Mouse (Mus musculus) testis, adult 2 months (tissue): Measurements from ENCODE around the gene Etv5. TPM values are rescaled to one million over a fixed set of nuclear protein-coding genes. Genes with fewer than 3 reads are reported as not detected.
"Not testable (repeated sequence)": the region's sequence is repeated elsewhere in the genome, so short reads cannot be mapped to it uniquely, and the experiment has no call there.

Experiments
- H3K27ac ChIP-seq: fragments of 200-500 bp; 2 replicates; pipeline ENCODE4 v1.5.1; 2012; ENCODE audit warnings: low read depth, low read length; ENCODE audit not compliant: control insufficient read depth, insufficient read depth
- H3K27me3 ChIP-seq: fragments of 200-500 bp; 2 replicates; pipeline ENCODE4 v1.6.1; 2012; ENCODE audit warnings: mild to moderate bottlenecking, low read length, moderate library complexity; ENCODE audit not compliant: control insufficient read depth, insufficient read depth
- H3K36me3 ChIP-seq: fragments of 200-500 bp; 2 replicates; pipeline ENCODE4 v1.6.1; 2012; ENCODE audit warnings: mild to moderate bottlenecking, low read length; ENCODE audit not compliant: control insufficient read depth, insufficient read depth
- H3K4me1 ChIP-seq: fragments of 200-500 bp; 2 replicates; pipeline ENCODE4 v1.6.1; 2012; ENCODE audit warnings: low read length; ENCODE audit not compliant: control insufficient read depth, insufficient read depth
- H3K4me3 ChIP-seq: fragments of 200-500 bp; 2 replicates; pipeline ENCODE4 v1.5.1; 2012; ENCODE audit warnings: low read depth, mild to moderate bottlenecking, low read length, moderate library complexity, mixed read lengths; ENCODE audit not compliant: control insufficient read depth
- CTCF ChIP-seq: fragments of 200-500 bp; IDR thresholded peaks from 2 replicates; pipeline ENCODE4 v1.5.1; 2012; ENCODE audit warnings: low read depth, mild to moderate bottlenecking, inconsistent platforms, low read length, moderate library complexity; ENCODE audit not compliant: control insufficient read depth, insufficient read depth, insufficient replicate concordance
- POLR2A ChIP-seq: fragments of 200-500 bp; IDR thresholded peaks from 2 replicates; pipeline ENCODE4 v1.6.1; 2012; ENCODE audit warnings: low read depth, mild to moderate bottlenecking, inconsistent platforms, low read length, moderate library complexity; ENCODE audit not compliant: control insufficient read depth
- polyA plus RNA-seq: library from polyadenylated mRNA; depleted of rRNA; stranded (reverse); fragments of >200 nt; gene quantifications from 2 replicates; pipeline ENCODE4 v1.2.3, GENCODE M21; 2012

Gene Etv5
- polyA plus RNA-seq, 1 experiment, result 12.6 TPM

- no peak overlapping the region for H3K27ac ChIP-seq
- H3K27me3 ChIP-seq, result no peaks in the 10 kb centered on the region
- H3K4me1 ChIP-seq, result no peaks in the 10 kb centered on the region
- no peak overlapping the region for H3K4me3 ChIP-seq
- no peaks in the 10 kb centered on the region for H3K36me3 ChIP-seq
- no peak for TF ChIP-seq CTCF
- no peak for TF ChIP-seq POLR2A
Observed at GRCm38 (mm10) chr16:22398354-22398753, 41.2 kb downstream of the Etv5 start.

DNA sequence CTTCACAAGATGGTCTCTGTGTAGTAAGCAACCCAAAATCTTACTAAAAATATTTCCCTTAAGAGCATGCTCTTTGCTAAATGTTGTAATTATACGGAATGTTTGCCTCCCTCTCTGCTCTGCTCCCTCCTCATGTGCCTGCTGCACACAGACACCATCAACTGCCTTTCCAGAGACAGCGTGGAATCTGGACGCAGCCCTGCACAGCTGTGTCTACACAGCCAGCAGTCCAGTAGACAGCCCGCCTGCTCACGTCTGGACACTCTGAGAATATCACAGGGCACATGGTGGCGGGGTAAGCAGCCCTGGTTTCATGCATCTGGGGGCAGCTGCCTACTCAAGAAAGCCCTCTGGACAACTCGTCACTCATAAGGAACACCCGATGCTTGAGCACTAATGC, 43.1 kb downstream of the Etv5 start:
- Histone ChIP-seq H3K27me3 (no peaks in the 10 kb centered on the region), H3K27ac (no peak overlapping the region), H3K4me1 (no peaks in the 10 kb centered on the region), H3K4me3 (no peak overlapping the region), H3K36me3 (no peaks in the 10 kb centered on the region)
- no peak for TF ChIP-seq POLR2A
- no peak for TF ChIP-seq CTCF

DNA sequence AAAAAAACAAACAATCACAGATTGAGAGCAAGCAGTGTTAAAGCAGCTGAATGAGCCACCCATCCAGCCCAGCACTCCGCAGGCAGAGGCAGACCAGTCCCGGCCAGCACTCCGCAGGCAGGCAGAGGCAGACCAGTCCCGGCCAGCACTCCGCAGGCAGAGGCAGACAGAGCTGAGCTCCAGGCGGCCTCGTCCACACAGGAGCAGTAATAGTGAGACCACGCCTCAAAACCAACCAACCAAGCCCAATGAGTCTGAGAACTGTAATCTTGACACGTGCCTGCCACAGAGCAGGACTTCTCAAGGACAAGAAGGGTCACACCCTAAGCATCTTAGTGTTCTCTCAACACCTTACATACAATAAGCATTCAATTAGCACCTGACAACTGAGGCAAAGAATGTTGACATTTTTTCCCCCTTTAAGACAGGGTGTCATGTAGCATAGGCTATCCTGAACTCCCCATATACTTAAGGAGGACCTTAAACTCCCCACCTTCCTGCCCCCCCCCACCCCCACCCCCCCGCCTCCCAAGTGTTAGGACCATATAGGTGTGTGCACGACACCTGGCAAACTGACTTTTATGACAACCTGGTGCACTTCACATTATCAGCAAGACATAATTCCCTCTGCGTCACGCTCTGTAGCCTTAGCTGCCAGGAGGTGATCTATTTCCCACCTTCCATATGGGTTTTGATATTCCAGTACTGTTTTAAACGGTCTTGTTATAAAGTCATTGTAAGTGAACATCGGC, 44.2 kb downstream of the Etv5 start:
- H3K27ac ChIP-seq, result no peak overlapping the region
- no peak overlapping the region for H3K4me3 ChIP-seq
- no peaks in the 10 kb centered on the region for H3K36me3 ChIP-seq
- no peaks in the 10 kb centered on the region for H3K4me1 ChIP-seq
- TF ChIP-seq CTCF (no peak), POLR2A (no peak)
- no peaks in the 10 kb centered on the region for H3K27me3 ChIP-seq

DNA sequence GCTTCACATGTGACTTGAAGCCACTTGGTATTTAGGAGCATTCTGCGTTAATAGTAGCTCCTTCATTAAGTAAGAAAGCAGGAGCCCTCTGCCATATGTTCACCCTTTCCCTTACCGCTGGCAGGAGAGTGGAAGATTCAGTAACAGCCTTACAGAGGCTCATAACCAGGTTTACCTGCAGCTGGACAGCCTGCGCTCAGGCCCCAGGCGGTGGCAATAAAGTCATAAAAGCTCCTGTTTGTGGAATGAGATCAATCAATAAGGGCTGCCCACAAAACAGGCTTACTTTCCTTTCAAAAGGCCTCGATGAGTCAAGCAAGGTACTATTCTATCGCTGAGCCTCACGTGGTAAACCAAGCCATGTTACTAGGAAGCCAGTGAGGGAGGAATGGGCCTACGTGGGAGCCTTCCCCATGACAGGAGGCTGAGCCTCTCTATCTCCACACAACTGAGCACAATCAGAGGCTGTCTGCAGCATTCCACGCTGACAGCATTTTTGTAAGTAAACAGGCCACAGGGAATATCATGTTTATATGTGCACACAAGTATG, 49.1 kb downstream of the Etv5 start:
- Histone ChIP-seq H3K4me1 (no peaks in the 10 kb centered on the region), H3K27ac (no peak overlapping the region), H3K36me3 (no peaks in the 10 kb centered on the region), H3K27me3 (no peaks in the 10 kb centered on the region), H3K4me3 (no peak overlapping the region)
- TF ChIP-seq CTCF, result no peak
- no peak for TF ChIP-seq POLR2A

DNA sequence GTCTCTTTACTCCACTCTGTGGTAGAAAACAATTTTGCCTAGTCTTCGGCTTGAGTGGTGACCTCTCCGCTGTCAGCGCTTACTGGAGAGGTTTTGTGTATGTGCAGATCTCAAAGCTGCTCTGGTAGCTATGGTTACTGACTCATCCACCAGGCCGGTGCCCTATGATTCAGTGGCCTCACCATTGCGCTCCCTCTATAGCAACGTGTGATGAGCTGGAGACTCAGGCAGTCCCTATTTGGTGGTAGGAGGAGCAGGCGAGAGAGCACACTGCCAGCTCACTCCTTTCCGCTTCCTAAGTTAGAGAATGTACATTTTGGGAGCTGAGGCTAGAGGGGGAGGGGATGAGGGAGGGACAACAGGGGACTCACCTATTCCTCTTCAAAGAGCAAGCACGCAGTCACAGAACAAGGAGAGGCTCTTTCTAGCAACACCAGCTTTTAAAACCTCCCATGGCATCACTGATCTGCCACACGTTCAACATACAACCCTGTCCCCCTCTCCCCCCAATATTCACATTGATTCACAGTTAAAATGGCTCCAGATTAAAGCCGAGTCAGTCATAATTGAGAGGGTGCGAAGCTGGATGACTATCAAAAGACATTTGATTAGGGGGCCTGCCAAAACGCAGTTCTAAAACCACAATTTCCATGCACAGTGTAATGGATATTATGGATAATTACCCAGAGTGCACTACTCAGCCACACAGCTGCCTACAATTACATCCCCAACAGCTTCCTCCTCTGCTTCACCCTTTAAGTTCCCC, 50.2 kb downstream of the Etv5 start:
- H3K4me3 ChIP-seq, result no peak overlapping the region
- H3K27me3 ChIP-seq, result no peaks in the 10 kb centered on the region
- H3K4me1 ChIP-seq, result no peaks in the 10 kb centered on the region
- TF ChIP-seq POLR2A (no peak), CTCF (no peak)
- H3K36me3 ChIP-seq, result no peaks in the 10 kb centered on the region
- no peak overlapping the region for H3K27ac ChIP-seq

DNA sequence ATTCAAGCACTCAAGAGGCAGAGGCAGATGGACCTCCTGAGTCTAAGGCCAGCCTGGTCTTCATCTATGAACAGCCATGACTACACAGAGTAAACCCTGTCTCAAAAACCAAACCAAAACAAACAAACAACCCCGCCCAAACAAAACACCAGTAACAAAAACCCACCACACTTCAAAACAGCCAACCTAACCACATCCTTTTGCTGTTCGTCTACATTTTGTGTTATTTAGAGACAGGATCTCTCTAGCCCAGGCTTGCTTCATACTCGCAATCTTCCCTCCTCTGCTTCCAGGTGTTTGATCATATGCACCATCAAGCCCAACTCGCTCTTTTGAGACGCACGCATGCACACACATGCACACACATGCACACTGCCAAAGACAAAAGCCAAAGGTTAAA, 51.8 kb downstream of the Etv5 start:
- Histone ChIP-seq H3K27ac (no peak overlapping the region), H3K4me1 (no peaks in the 10 kb centered on the region), H3K4me3 (no peak overlapping the region), H3K27me3 (no peaks in the 10 kb centered on the region), H3K36me3 (no peaks in the 10 kb centered on the region)
- no peak for TF ChIP-seq CTCF
- no peak for TF ChIP-seq POLR2A

- H3K27me3 ChIP-seq, H3K36me3 ChIP-seq, H3K4me3 ChIP-seq, H3K27ac ChIP-seq, H3K4me1 ChIP-seq: not testable (repeated sequence)
Observed at GRCm38 (mm10) chr16:22382018-22382417, 57.5 kb downstream of the Etv5 start.
